Mouse (Mus musculus) neural tube, embryonic 14.5 days (tissue): ENCODE data around the gene Acbd5. TPM values are rescaled to one million over a fixed set of nuclear protein-coding genes. Genes with fewer than 3 reads are reported as not detected.
A peak's percentile ranks its signal among the peaks of the same experiment; 100 is the strongest.

Experiments used
- ATAC-seq: fragments of 200-750 bp; cut with Nextera tagmentation; 2 replicates; pipeline ENCODE4 v1.8.0; 2017; ENCODE audit warnings: low read depth, mild to moderate bottlenecking, moderate TSS enrichment, moderate library complexity
- H3K27ac ChIP-seq: fragments of 300-500 bp; sonication (generic); 2 replicates; pipeline ENCODE4 v1.5.1; 2014; ENCODE audit warnings: low read depth, mild to moderate bottlenecking, control low read depth, low read length, moderate library complexity, mixed read lengths
- H3K27me3 ChIP-seq: fragments of 300-500 bp; sonication (generic); 2 replicates; pipeline ENCODE4 v1.6.1; 2014; ENCODE audit warnings: low read length; ENCODE audit not compliant: control insufficient read depth, insufficient read depth
- H3K36me3 ChIP-seq: fragments of 300-500 bp; sonication (generic); 2 replicates; pipeline ENCODE4 v1.6.1; 2014; ENCODE audit warnings: low read length, mixed read lengths; ENCODE audit not compliant: control insufficient read depth, insufficient read depth
- H3K4me1 ChIP-seq: fragments of 300-500 bp; sonication (generic); 2 replicates; pipeline ENCODE4 v1.6.1; 2014; ENCODE audit warnings: low read length; ENCODE audit not compliant: control insufficient read depth, insufficient read depth
- H3K4me2 ChIP-seq: fragments of 300-500 bp; sonication (generic); 2 replicates; pipeline ENCODE4 v1.6.1; 2014; ENCODE audit warnings: mild to moderate bottlenecking, low read depth, low read length, control low read depth
- H3K4me3 ChIP-seq: fragments of 300-500 bp; sonication (generic); 2 replicates; pipeline ENCODE4 v1.5.1; 2014; ENCODE audit warnings: low read depth, low read length, control low read depth, mixed read lengths
- H3K9ac ChIP-seq: fragments of 300-500 bp; sonication (generic); replicated peaks from 2 replicates; pipeline ENCODE4 v1.6.1; 2014; ENCODE audit warnings: low read depth, mild to moderate bottlenecking, control low read depth, low read length, mixed read lengths
- H3K9me3 ChIP-seq: fragments of 300-500 bp; sonication (generic); 2 replicates; pipeline ENCODE4 v1.6.1; 2016; ENCODE audit warnings: low read length; ENCODE audit not compliant: control insufficient read depth
- WGBS: fragments of 180-500 bp; shearing (Covaris S2); extraction: QIAGEN DNeasy Blood & Tissue Kit; methylation state at CpG from one replicate; pipeline ENCODE4 v1.1.7; 2014; 5-methylcytosine and 5-hydroxymethylcytosine counted together
- polyA plus RNA-seq: library from polyadenylated mRNA; unstranded; fragments of >200 nt; fragmentation: Nextera tagmentation; extraction: Ambion mirVana; gene quantifications from 2 replicates; pipeline ENCODE4 v1.2.1, GENCODE M21; 2014

Gene Acbd5
- polyA plus RNA-seq, 1 experiment from 2014 or later = 70.0 TPM

- peak overlapping the region; percentile 76 for H3K9ac ChIP-seq
- peak overlapping the region; percentile 70 for H3K4me2 ChIP-seq
- under 1% methylated on average over 17 of the region's 17 CpGs for WGBS
- no peaks in the 10 kb centered on the region for H3K36me3 ChIP-seq
- no peaks in the 10 kb centered on the region for H3K9me3 ChIP-seq
- H3K4me3 ChIP-seq = peak overlapping the region; percentile 84
- H3K27me3 ChIP-seq = no peaks in the 10 kb centered on the region
- peaks cover 25% of the 10 kb centered on the region for H3K4me1 ChIP-seq
- ATAC-seq = peak; percentile 25
- peak overlapping the region; percentile 99 for H3K27ac ChIP-seq
Observed at GRCm38 (mm10) chr2:23156608-23157081, 88.7 kb downstream of the Acbd5 start.

Other genes starting within 250 kb of the Acbd5 start
- 27.9 TPM in 2 replicates for gene Pdss1, start 172.6 kb upstream of the Acbd5 start, polyA plus RNA-seq
- 58.9 and 64.8 TPM in 2 replicates for gene Abi1, start 27.9 kb upstream of the Acbd5 start, polyA plus RNA-seq
- gene Mastl, start 87.9 kb downstream of the Acbd5 start, polyA plus RNA-seq = 1.6 and 2.3 TPM in 2 replicates
- gene Yme1l1, start 88.2 kb downstream of the Acbd5 start, polyA plus RNA-seq = 69.6 and 70.4 TPM in 2 replicates
- 0.21 TPM in 1 of 2 replicates, not detected in the other for gene 4931423N10Rik, start 139.3 kb downstream of the Acbd5 start, polyA plus RNA-seq